Mouse (Mus musculus) mesoderm, embryonic 11.5 days (tissue): Measurements from ENCODE around the gene Itgax.

Source experiments
- DNase-seq: peaks from one replicate; pipeline ENCODE4 v3.0.0-alpha.2; 2012; ENCODE audit warnings: low read depth, low spot score

Gene Itgax

DNA sequence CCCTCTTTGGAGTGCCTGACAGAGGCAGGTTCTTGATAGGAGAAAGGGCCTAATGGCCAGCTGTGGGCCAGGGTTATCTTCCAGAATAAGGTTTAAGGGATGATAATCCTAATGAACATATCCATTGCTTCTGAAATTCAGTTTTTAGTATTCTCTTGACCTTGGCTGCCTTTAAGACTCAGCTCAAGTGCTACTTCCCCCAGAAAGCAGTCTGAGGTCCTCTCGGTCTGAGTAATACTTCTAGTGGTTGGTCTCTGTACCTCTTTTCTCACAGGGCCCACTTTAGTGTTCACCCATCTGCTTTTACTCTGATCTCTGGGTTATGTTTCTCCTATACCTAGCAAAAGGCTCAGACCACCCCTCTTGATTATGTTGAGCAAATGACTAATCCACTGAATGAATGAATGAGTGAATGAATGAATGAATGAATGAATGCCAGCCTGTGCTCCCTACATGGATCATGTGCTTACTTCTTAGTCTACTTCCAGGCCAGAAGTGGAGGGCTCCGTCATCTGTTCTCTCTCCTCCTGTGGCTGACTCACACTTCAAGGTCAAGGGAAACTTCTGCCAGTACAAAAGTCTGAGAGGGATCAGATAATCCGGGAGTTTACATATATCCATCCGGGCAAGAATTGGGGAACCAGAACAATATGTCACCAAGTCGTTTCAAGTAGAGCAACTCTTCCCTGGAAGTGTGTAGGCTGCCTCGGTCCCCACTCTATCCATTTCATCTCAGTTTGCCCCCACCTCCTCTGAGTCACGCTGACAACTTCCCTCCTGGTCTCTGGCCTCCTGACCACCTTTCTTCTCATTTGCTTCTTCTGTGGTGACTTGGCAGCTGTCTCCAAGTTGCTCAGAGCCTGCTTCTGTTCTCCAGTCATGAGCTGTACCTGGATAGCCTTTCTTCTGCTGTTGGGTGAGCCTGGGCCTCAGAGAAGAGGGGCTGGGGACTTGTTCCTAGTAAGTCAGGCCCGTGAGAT lies at the start of gene Itgax:
Gene Itgax, plus strand, starts transcription at position 807 of the 980 bp plus-strand sequence.
- no peak for DNase-seq

DNA sequence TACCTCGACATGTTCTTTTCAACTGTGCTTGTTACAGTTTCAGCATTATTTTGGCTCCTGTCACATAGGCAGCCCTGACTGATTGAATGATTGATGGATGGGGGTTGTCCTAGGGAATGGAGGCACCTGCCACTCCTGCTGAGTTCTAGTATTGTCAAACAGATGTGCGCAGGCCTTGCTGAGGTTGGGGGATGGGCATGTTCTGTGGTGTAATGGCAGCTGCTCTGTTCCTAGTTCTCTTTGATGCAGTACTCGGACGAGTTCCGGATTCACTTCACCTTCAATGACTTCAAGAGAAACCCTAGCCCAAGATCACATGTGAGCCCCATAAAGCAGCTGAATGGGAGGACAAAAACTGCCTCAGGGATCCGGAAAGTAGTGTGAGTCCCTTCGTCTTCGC lies 49.3 kb upstream of the Itgax start:
- no peak for DNase-seq

DNA sequence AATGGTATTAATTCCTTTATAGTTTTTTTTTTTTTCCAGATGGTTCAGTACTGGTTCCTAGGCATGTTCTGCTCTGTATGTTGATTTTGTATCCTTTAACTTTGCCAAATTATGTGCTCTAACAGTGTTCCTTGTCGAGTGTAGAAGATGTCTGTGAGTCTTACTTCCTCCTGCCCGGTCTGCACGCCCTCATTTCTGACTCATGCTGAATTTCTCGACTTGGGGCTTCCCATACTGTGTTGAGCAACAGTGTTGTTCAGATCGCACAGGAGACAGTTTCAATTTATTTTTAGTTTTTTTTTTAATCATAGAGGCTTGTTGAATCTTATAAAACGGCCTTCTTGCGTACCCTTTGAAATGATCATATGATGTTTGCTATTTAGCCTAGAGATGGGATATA lies 40.2 kb upstream of the Itgax start:
- no peak for DNase-seq

DNA sequence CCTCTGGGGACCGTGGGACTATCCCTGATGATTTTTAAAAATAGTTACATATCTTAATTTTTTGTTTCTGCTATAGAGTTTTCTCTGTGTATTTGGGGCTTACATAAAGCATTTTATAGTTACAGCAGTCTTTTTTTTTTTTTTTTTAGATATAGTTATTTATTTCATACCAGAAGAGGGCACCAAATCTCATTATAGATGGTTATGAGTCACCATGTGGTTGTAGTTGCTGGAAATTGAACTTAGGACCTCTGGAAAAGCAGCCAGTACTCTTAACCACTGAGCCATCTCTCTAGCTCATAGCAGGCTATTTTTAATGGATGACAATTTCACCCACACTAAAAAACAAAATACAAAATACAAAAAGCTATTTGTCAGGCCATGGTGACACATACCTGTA lies 31.2 kb upstream of the Itgax start:
- no peak for DNase-seq

DNA sequence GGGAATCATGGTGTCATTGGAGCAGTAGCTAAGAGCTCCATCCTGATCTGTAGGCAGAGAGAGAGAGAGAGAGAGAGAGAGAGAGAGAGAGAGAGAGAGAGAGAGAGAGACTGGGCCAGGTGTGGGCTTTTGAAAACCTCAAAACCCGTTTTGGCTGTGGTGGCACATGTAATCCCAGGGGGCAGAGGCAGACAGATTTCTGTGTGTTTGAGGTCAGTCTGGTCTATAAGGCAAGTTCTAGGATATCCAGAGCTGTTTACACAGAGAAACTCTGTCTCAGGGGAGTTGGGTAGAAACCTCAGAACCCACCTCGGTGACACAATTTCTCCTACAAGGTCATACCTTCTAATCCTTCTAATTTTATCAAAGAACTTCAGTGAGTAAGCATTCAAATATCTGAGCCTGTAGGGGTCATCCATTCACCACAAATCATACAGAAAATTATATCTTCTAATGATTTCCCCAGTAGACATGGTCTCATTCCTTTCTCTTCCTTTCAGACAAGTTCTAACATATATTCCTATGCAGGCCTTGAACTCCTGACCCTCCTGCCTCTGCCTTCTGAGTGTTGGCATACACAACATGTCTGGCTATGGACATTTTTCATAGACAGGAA lies 28.5 kb upstream of the Itgax start:
- no peak for DNase-seq

DNA sequence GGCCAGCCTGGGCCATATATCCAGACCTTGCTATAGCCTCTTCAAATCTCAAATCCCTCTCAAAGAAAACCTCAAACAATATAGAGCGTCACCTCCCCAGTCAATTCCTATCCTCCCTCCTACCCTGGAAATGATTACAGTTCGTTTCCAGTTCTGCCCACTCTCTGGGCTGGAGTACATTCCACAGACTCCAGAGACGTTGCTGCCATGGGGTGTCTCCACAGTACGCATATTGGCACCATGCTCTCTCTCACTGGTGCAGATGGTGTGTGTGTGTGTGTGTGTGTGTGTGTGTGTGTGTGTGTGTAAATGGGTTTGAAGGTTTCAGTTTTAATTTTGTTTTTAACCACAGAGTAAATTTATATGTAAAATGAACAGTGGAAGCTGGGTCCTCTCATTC lies 24.1 kb upstream of the Itgax start:
- no peak for DNase-seq

DNA sequence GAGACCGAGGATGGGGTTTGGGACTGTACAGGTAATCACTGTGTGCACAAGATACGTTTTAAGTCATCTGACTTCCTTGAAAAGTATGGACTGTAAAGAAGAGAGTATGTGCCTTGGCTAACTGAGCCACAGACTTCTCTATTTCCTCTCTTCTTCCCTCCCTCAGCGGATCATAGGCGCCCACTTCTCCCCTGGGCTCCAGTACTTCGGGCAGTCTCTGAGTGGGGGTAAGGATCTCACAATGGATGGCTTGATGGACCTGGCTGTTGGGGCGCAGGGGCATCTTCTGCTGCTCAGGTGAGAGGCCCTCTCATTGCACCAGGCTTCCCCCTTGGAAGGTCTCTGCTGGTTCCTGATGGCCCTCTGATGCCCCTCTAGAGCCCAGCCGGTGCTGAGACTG lies 21.9 kb upstream of the Itgax start:
- DNase-seq: no peak

DNA sequence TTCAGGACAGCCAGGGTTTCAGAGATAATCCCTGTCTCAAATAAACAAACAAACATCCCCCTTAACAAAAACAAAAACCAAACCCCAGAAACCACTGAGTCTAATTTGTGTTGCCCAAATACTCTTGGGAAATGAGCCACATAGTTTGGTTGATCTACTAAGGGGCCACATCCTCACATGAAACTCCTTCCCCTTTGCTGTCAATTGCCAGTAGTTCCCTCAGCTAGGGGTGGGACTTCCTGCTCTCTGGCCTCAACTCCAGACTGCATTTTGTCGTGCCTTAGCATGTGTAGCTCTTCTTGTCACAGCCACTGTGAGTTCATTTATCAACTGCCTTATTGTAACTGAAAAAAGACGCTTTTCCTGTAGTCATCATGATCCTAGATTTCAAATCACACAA lies 19.0 kb upstream of the Itgax start:
- DNase-seq: no peak

DNA sequence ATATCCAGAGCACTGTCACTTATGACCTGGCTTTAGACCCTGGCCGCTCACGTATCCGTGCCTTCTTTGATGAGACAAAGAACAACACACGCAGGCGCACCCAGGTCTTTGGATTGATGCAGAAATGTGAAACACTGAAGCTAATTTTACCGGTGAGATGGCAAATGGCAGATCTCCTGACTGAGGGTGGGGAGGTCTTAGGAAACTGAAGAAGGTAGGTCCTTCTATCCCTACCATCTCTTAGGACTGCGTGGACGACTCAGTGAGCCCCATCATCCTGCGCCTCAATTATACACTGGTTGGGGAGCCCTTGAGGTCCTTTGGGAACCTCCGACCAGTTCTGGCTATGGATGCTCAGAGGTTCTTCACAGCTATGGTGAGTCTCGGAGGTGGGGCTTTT lies 17.2 kb upstream of the Itgax start:
- DNase-seq: no peak

DNA sequence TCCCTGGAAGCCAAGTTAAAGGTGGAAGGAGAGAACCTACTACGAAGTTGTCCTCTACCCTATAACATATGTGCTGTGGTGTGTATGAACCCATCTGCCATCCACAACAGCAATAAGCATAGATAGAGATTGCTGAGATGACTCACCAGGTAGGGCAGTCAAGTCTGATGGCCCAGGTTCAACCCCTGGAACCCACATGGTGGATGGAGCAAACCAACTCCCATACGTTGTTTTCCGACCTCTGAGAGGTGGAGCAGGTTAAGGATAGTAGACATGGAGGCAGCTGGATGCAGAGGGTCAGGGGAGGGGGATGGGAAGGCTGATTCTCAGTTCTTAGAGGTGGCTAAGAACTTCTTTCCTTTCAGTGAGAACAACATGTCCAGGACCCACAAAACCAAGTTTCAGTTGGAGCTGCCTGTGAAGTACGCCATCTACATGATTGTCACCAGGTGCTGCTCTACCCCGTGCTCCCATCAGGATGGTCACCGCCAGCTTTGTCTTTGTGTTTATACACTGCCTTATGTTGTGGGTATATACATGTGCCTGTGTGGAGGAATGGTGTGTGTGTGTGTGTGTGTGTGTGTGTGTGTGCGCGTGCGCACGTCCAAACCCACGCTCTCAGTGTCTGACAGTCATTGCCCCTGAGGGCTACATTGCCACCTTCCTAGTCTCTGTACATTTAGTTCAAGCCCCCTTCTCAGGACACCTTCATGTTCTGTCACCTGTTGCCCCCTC lies 14.8 kb upstream of the Itgax start:
- no peak for DNase-seq

DNA sequence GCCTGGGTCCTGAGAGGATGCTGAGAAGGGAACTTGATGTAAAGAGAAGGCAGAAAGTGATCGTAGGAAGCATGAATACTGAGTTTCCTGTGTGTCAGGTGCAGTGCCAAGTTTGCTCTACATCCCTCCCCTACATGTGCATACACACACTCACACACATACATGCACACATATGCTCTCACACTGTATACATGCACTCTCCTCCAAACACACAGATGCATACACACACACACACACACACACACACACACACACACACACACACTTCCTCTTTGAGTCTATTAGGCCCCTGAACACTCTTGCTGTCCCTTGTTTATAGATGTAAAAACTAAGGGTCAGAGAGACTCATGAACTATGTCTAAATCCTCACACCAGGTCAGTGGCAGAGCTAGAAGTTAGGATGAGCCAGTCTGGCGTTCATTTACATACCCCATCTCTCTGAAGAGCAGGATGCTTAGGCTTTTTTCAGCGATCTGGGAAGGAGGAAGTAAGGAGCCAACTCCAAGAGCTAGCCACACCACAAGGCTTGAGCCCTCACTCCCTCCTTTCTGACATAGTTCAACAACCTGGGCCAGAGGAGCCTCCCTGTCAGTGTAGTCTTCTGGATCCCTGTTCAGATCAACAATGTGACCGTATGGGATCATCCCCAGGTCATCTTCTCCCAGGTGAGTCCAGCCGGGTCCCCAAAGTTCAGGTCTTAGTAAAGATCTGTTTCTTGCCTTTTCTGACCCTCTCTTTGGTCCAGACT lies 14.0 kb upstream of the Itgax start:
- no peak for DNase-seq

DNA sequence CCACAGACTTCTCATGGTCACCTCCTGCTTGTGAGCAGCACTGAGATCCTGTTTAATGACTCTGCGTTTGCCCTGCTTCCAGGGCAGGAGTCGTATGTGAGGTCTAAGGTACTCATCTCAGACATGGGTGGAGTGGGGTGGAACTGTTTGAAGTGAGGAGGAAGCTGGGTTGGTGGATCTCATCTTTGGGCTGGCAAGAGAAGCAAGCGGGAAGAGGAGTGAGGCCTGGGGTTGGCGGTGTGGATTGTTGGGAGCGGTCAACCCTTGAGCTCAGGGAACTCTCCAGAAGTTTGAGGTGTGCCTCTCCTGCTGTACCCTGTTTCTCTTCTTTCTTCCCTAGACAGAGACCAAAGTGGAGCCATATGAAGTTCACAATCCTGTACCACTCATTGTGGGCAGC lies 13.0 kb upstream of the Itgax start:
- DNase-seq: no peak

DNA sequence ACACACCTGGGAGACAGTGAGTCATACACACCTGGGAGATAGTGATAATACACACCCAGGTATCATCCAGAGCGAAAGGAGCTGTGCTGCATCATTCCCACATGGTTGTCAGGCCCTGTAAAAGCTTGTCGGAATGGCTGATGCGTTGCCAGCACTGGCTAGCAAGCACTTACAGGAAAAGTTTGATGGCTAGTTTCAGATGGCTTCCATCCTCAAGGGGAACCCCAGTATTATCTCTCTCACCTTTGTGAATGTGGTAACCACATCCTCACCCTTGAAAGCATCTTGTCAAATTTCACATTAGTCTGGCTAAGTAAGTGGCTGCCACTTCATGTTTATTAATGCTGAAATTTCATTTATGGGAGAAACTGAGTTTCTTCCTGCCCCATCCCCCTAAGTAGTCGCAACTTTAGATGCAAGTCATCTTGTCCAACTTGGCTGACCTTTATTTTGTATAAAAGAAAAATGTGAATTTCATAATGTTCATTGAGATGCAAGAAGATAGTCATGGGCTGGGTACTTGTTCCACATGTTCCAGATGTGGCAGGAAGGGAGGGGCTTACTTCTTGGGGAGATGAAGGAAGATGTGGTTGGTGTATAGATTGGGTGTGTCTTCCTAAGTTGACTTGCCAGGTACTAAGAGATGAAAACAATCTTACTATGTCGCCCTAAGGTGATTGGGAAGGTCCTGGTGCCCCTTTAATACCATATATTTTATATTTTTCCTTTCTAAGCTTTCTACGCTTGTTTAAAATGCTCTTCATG lies 9.4 kb upstream of the Itgax start:
- no peak for DNase-seq

DNA sequence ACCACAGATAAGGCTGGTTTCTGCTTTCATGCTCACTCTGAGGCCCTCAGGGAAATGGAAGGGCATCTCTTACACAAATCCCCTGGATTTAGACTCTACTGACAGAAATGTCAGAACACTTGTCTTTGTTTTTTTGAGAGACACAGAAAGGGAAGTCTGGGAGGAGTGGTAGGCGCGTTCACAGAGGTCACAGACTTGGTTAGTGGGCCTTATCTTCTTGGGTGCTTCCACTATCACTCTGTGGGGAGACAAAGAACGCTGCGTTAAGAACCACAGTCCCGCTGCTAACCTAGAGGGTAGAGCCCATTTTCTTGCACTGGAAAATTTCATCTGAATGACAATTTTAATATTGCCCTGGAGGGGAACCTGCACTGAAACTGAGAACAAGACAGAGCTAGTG lies 2.8 kb downstream of the Itgax start:
- no peak for DNase-seq

DNA sequence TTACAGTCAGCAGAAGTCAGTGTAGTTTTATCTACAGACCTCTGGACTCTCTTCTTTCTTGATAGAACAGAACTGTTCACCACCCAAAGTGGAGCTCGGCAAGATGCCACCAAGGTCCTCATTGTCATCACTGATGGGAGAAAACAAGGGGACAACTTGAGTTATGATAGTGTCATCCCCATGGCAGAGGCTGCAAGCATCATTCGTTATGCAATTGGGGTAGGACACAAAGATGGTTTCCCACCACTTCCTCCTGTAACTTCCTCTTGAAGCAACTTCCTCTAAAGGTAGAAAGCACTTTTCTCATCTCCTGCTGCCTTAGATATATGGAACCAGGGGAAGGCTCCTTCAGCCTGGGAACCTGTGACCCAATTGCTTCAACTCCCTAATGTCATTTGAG lies 4.2 kb downstream of the Itgax start:
- no peak for DNase-seq

DNA sequence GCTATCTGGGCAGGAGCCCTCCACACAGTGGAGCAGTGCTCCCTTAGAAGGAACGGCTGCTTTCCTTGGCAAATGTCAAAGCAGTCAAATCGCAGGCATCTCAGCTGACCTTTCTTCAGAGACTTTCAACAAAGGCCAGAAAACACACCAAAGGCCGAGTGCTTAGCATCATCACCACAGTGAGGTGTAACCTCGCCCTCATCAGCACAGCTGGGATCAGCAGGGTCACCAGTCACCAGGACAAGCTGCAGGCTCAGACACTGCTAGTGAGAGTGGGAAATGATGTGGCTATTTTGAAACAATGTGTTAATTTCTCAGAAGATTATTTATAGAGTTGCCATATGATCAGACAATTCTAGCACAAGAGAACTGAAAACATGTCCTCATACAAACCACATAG lies 7.6 kb downstream of the Itgax start:
- DNase-seq: no peak

DNA sequence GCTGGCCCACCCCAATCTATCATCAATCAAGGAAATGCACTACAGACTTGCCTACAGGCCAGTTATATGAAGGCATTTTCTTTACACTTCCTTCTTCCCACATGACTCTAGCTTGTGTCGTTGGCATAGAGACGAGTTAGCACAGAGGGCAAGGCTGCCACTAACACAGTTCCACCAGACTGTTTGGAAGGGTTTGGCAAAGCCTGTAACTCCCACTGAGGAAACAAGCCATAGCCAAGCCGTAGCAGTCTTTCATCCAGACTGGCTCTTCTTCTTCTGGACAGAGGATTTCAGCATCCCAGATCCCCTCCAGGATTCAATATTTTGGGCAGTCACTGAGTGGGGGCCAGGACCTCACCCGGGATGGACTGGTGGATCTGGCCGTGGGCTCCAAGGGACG lies 10.3 kb downstream of the Itgax start:
- DNase-seq: no peak

DNA sequence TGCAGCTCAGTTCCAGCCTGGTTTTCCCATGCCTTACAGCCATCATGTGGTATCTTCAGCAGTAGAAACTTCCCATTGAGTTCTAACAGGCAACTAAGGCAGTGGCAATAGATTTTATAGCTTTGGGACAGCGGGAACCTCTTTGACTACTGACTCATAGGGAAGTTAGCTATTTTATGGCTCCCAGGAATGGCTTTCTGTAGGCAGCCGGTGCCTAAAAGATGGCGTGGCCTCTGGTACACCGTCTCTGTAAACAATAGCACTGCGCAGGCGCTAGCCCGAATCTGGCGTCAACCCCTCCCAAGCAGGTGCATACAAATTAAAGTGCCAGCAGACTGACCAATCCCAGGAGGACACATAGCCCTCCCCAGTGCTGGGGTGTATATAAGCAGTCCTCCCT lies 21.6 kb downstream of the Itgax start:
- DNase-seq: no peak

DNA sequence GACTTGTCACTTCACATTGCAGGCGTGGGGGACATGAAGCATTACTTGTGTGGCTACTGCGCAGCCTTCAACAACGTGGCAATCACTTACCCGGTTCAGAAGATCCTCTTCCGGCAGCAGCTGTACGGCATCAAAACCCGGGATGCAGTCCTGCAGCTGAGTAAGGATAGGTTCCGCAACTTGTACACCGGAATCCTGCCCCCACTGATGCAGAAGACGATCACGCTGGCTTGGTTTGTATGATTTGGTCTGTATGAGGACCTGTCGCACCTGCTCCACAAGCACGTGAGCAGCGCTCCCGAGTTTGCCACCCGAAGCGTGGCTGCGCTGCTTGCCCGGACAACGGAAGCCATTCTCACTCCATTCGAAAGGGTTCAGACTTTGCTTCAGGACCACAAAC lies 24.7 kb downstream of the Itgax start, which contains the start of gene Itgad:
Gene Itgad, plus strand, starts transcription at position 301 of the 400 bp plus-strand sequence.
- no peak for DNase-seq

DNA sequence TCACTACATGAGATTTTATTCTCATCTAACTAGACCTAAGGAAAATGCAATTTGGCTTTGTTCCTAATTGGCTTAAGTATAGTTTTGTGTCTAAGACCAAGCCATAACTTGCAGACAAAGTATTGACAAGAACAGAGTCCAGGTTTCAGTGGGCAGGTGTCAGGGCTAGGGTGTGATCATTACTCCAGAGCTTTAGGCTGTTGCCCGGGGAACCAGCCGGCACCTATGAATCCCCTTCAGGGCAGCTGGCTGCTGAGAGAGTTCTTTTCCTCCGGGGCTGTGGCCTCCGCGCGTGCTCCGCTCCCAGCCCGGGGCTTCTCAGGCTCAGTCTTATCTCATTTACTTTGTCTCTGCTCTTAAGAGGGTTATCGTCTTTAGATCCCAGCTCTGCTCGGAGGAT lies 25.6 kb downstream of the Itgax start:
- no peak for DNase-seq
